Mouse (Mus musculus): ENCODE results near the gene Kng1. TPM values are rescaled to one million over a fixed set of nuclear protein-coding genes. Genes with fewer than 3 reads are reported as not detected.
"Not testable (repeated sequence)": the region's sequence is repeated elsewhere in the genome, so short reads cannot be mapped to it uniquely, and the experiment has no call there.

The Kng1 gene
- total RNA-seq (2012; rRNA removed), result not detected in 2 replicates
- polyA plus RNA-seq (2012; ENCODE audit: insufficient read depth in 1 of 2, insufficient read length in 2 of 2, low read depth in 1 of 2, low replicate concordance in 2 of 2, missing spikeins in 1 of 2), result not detected

- H3K9me3 ChIP-seq (replicated peaks; ENCODE audit: insufficient read depth, low read length); H3K4me1 ChIP-seq (ENCODE audit: control insufficient read depth in 1 of 2, insufficient read depth in 2 of 2, low read length in 2 of 2); H3K79me2 ChIP-seq (ENCODE audit: control insufficient read depth, insufficient read depth, low read length, poor library complexity); H3K4me3 ChIP-seq (ENCODE audit: control insufficient read depth in 1 of 2, insufficient read depth in 1 of 2, low read depth in 2 of 2, low read length in 2 of 2); H3K27me3 ChIP-seq (ENCODE audit: control insufficient read depth in 1 of 2, insufficient read depth in 2 of 2, low read length in 2 of 2); H3K27ac ChIP-seq (ENCODE audit: control insufficient read depth, low read depth, low read length); H3K9ac ChIP-seq (ENCODE audit: control insufficient read depth, low read depth, low read length, poor library complexity, severe bottlenecking); H3K36me3 ChIP-seq (ENCODE audit: control insufficient read depth in 1 of 2, insufficient read depth in 2 of 2, low read length in 2 of 2); DNase-seq (ENCODE audit: low read depth, low spot score): not testable (repeated sequence)
Observed at GRCm38 (mm10) chr16:23057668-23058447, at the start of gene Kng1. Kng1 (plus strand) TSS chr16:23057865.

GRCm38 (mm10) chr16:23013786-23014185 is 43.9 kb upstream of the Kng1 start:
- H3K4me1 ChIP-seq (ENCODE audit: control insufficient read depth in 1 of 2, insufficient read depth in 2 of 2, low read length in 2 of 2); H3K9me3 ChIP-seq (replicated peaks; ENCODE audit: insufficient read depth, low read length); DNase-seq (ENCODE audit: low read depth, low spot score); H3K27ac ChIP-seq (ENCODE audit: control insufficient read depth, low read depth, low read length); H3K27me3 ChIP-seq (ENCODE audit: control insufficient read depth in 1 of 2, insufficient read depth in 2 of 2, low read length in 2 of 2); H3K9ac ChIP-seq (ENCODE audit: control insufficient read depth, low read depth, low read length, poor library complexity, severe bottlenecking); H3K79me2 ChIP-seq (ENCODE audit: control insufficient read depth, insufficient read depth, low read length, poor library complexity); H3K4me3 ChIP-seq (ENCODE audit: control insufficient read depth in 1 of 2, insufficient read depth in 1 of 2, low read depth in 2 of 2, low read length in 2 of 2); H3K36me3 ChIP-seq (ENCODE audit: control insufficient read depth in 1 of 2, insufficient read depth in 2 of 2, low read length in 2 of 2): not testable (repeated sequence)

GRCm38 (mm10) chr16:23014645-23015044 is 43.0 kb upstream of the Kng1 start:
- not testable (repeated sequence) for DNase-seq (ENCODE audit: low read depth, low spot score); H3K36me3 ChIP-seq (ENCODE audit: control insufficient read depth in 1 of 2, insufficient read depth in 2 of 2, low read length in 2 of 2); H3K27ac ChIP-seq (ENCODE audit: control insufficient read depth, low read depth, low read length); H3K27me3 ChIP-seq (ENCODE audit: control insufficient read depth in 1 of 2, insufficient read depth in 2 of 2, low read length in 2 of 2); H3K9ac ChIP-seq (ENCODE audit: control insufficient read depth, low read depth, low read length, poor library complexity, severe bottlenecking); H3K79me2 ChIP-seq (ENCODE audit: control insufficient read depth, insufficient read depth, low read length, poor library complexity); H3K4me1 ChIP-seq (ENCODE audit: control insufficient read depth in 1 of 2, insufficient read depth in 2 of 2, low read length in 2 of 2); H3K9me3 ChIP-seq (replicated peaks; ENCODE audit: insufficient read depth, low read length); H3K4me3 ChIP-seq (ENCODE audit: control insufficient read depth in 1 of 2, insufficient read depth in 1 of 2, low read depth in 2 of 2, low read length in 2 of 2)

- H3K27me3 ChIP-seq (ENCODE audit: control insufficient read depth in 1 of 2, insufficient read depth in 2 of 2, low read length in 2 of 2); H3K9me3 ChIP-seq (replicated peaks; ENCODE audit: insufficient read depth, low read length); H3K36me3 ChIP-seq (ENCODE audit: control insufficient read depth in 1 of 2, insufficient read depth in 2 of 2, low read length in 2 of 2); H3K9ac ChIP-seq (ENCODE audit: control insufficient read depth, low read depth, low read length, poor library complexity, severe bottlenecking); H3K27ac ChIP-seq (ENCODE audit: control insufficient read depth, low read depth, low read length); H3K4me3 ChIP-seq (ENCODE audit: control insufficient read depth in 1 of 2, insufficient read depth in 1 of 2, low read depth in 2 of 2, low read length in 2 of 2); H3K4me1 ChIP-seq (ENCODE audit: control insufficient read depth in 1 of 2, insufficient read depth in 2 of 2, low read length in 2 of 2); H3K79me2 ChIP-seq (ENCODE audit: control insufficient read depth, insufficient read depth, low read length, poor library complexity); DNase-seq (ENCODE audit: low read depth, low spot score): not testable (repeated sequence)
Observed at GRCm38 (mm10) chr16:23020571-23020970, 37.1 kb upstream of the Kng1 start.

- DNase-seq (ENCODE audit: low read depth, low spot score), result no peak
- H3K9ac ChIP-seq (ENCODE audit: control insufficient read depth, low read depth, low read length, poor library complexity, severe bottlenecking), result no peak overlapping the region
- H3K36me3 ChIP-seq (ENCODE audit: control insufficient read depth in 1 of 2, insufficient read depth in 2 of 2, low read length in 2 of 2), result no peaks in the 10 kb centered on the region
- H3K27ac ChIP-seq (ENCODE audit: control insufficient read depth, low read depth, low read length), result no peak overlapping the region
- no peaks in the 10 kb centered on the region for H3K79me2 ChIP-seq (ENCODE audit: control insufficient read depth, insufficient read depth, low read length, poor library complexity)
- no peaks in the 10 kb centered on the region for H3K4me1 ChIP-seq (ENCODE audit: control insufficient read depth in 1 of 2, insufficient read depth in 2 of 2, low read length in 2 of 2)
- no peaks in the 10 kb centered on the region for H3K27me3 ChIP-seq (ENCODE audit: control insufficient read depth in 1 of 2, insufficient read depth in 2 of 2, low read length in 2 of 2)
- H3K9me3 ChIP-seq (replicated peaks; ENCODE audit: insufficient read depth, low read length), result no peaks in the 10 kb centered on the region
- H3K4me3 ChIP-seq (ENCODE audit: control insufficient read depth in 1 of 2, insufficient read depth in 1 of 2, low read depth in 2 of 2, low read length in 2 of 2), result no peak overlapping the region
- TF ChIP-seq POLR2AphosphoS5 (IDR thresholded peaks at IDR 0.05; ENCODE audit: borderline replicate concordance, low read depth, low read length), result no peak
- no peak for TF ChIP-seq KAT2A (conservative IDR thresholded peaks at IDR 0.05; ENCODE audit: low read depth, low read length)
- no peak for TF ChIP-seq ZNF384 (IDR thresholded peaks at IDR 0.05; ENCODE audit: low read depth, low read length)
- TF ChIP-seq CHD2 (IDR thresholded peaks at IDR 0.05; ENCODE audit: low read length), result no peak
- no peak for TF ChIP-seq MAFK (IDR thresholded peaks at IDR 0.05; ENCODE audit: borderline replicate concordance, low read depth, low read length)
- no peak for TF ChIP-seq ZMIZ1 (IDR thresholded peaks at IDR 0.05; ENCODE audit: low read depth, low read length)
- TF ChIP-seq JUND (IDR thresholded peaks at IDR 0.05; ENCODE audit: low read depth, low read length), result no peak
- no peak for TF ChIP-seq POLR2A (IDR thresholded peaks at IDR 0.05; ENCODE audit: control insufficient read depth in 1 of 2, insufficient read depth in 1 of 2, low read depth in 1 of 2, low read length in 2 of 2, poor library complexity in 1 of 2)
- TF ChIP-seq ZKSCAN1 (IDR thresholded peaks at IDR 0.05; ENCODE audit: low read depth, low read length), result no peak
- TF ChIP-seq ETS1 (IDR thresholded peaks at IDR 0.05; ENCODE audit: low read depth, low read length), result no peak
- no peak for TF ChIP-seq NELFE (IDR thresholded peaks at IDR 0.05; ENCODE audit: low read depth, low read length)
- TF ChIP-seq EP300 (IDR thresholded peaks at IDR 0.05; ENCODE audit: low read depth in 1 of 2, low read length in 2 of 2), result no peak
- TF ChIP-seq MEF2A (IDR thresholded peaks at IDR 0.05; ENCODE audit: extremely low read depth, insufficient replicate concordance, low read depth, low read length, poor library complexity, severe bottlenecking), result no peak
- no peak for TF ChIP-seq GABPA (IDR thresholded peaks at IDR 0.05; ENCODE audit: low read depth, low read length)
Observed at GRCm38 (mm10) chr16:23025111-23025510, 32.6 kb upstream of the Kng1 start.
